Mouse (Mus musculus) forebrain, postnatal 0 days (tissue): ENCODE measurements around the gene Litaf. TPM values are rescaled to one million over a fixed set of nuclear protein-coding genes. Genes with fewer than 3 reads are reported as not detected.

Source experiments
- ATAC-seq: fragments of 200-750 bp; cut with Nextera tagmentation; 2 replicates; pipeline ENCODE4 v1.8.0; 2017; ENCODE audit warnings: mild to moderate bottlenecking, moderate library complexity
- DNase-seq: peaks from one replicate; pipeline ENCODE4 v3.0.0-alpha.2; 2015
- H3K27ac ChIP-seq: fragments of 300-500 bp; sonication (generic); 2 replicates; pipeline ENCODE4 v1.5.1; 2014; ENCODE audit warnings: low read depth, mild to moderate bottlenecking, antibody characterized with exemption, low read length, moderate library complexity, mixed read lengths
- H3K27me3 ChIP-seq: fragments of 300-500 bp; sonication (generic); 2 replicates; pipeline ENCODE4 v1.6.1; 2014; ENCODE audit warnings: mild to moderate bottlenecking, low read length, mixed read lengths; ENCODE audit not compliant: insufficient read depth
- H3K36me3 ChIP-seq: fragments of 300-500 bp; sonication (generic); 2 replicates; pipeline ENCODE4 v1.6.1; 2014; ENCODE audit warnings: mild to moderate bottlenecking, moderate library complexity; ENCODE audit not compliant: insufficient read depth
- H3K4me1 ChIP-seq: fragments of 300-500 bp; sonication (generic); 2 replicates; pipeline ENCODE4 v1.6.1; 2014; ENCODE audit warnings: antibody characterized with exemption; ENCODE audit not compliant: insufficient read depth
- H3K4me2 ChIP-seq: fragments of 300-500 bp; sonication (generic); 2 replicates; pipeline ENCODE4 v1.6.1; 2014; ENCODE audit warnings: low read depth, mild to moderate bottlenecking, moderate library complexity
- H3K4me3 ChIP-seq: fragments of 300-500 bp; sonication (generic); 2 replicates; pipeline ENCODE4 v1.5.1; 2014; ENCODE audit warnings: low read depth, low read length, mixed read lengths
- H3K9ac ChIP-seq: fragments of 300-500 bp; sonication (generic); 2 replicates; pipeline ENCODE4 v1.6.1; 2014; ENCODE audit warnings: mild to moderate bottlenecking
- H3K9me3 ChIP-seq: fragments of 300-500 bp; sonication (generic); 2 replicates; pipeline ENCODE4 v1.6.1; 2016; ENCODE audit warnings: low read length
- CTCF ChIP-seq: sonication (generic); IDR thresholded peaks from 2 replicates; pipeline ENCODE4 v1.5.1; 2016; ENCODE audit warnings: antibody characterized with exemption, control low read depth, low read depth
- WGBS: fragments of 180-500 bp; shearing (Covaris S2); extraction: QIAGEN DNeasy Blood & Tissue Kit; methylation state at CpG from one replicate; pipeline ENCODE4 v1.1.7; 2014; 5-methylcytosine and 5-hydroxymethylcytosine counted together
- polyA plus RNA-seq: library from polyadenylated mRNA; unstranded; fragments of >200 nt; fragmentation: Nextera tagmentation; extraction: Ambion mirVana; gene quantifications from 2 replicates; pipeline ENCODE4 v1.2.1, GENCODE M21; 2015
- total RNA-seq: library from RNA; depleted of rRNA; stranded (reverse); fragments of >200 nt; gene quantifications from 2 replicates; pipeline ENCODE4 v1.2.3, GENCODE M21; 2014

The Litaf gene
- total and polyA plus RNA-seq, 2 experiments from 2014 or later: 16.9 to 24.0 TPM

- whole genome bisulfite sequencing: 94% methylated on average over 7 of the region's 7 CpGs
- no peak overlapping the region for H3K4me3 ChIP-seq
- no peak for ATAC-seq
Observed at GRCm38 (mm10) chr16:11001703-11002659, 64.0 kb downstream of the Litaf start.

GRCm38 (mm10) chr16:10999809-11000208 lies 66.1 kb downstream of the Litaf start:
- WGBS: 64% methylated on average over 3 of the region's 3 CpGs
- no peak for TF ChIP-seq CTCF
- H3K4me1 ChIP-seq: no peaks in the 10 kb centered on the region
- no peak overlapping the region for H3K27ac ChIP-seq
- ATAC-seq (no peak), DNase-seq (no peak)
- H3K36me3 ChIP-seq: no peaks in the 10 kb centered on the region
- H3K4me3 ChIP-seq: no peak overlapping the region
- no peaks in the 10 kb centered on the region for H3K9me3 ChIP-seq
- H3K27me3 ChIP-seq: no peaks in the 10 kb centered on the region
- H3K4me2 ChIP-seq: no peak overlapping the region
- H3K9ac ChIP-seq: no peak overlapping the region

More at GRCm38 (mm10) chr16:11001703-11002659, 64.0 kb downstream of the Litaf start:
- no peaks in the 10 kb centered on the region for H3K9me3 ChIP-seq
- no peaks in the 10 kb centered on the region for H3K27me3 ChIP-seq
- H3K9ac ChIP-seq: no peak overlapping the region
- no peak for DNase-seq
- TF ChIP-seq CTCF: no peak
- no peak overlapping the region for H3K27ac ChIP-seq
- no peaks in the 10 kb centered on the region for H3K4me1 ChIP-seq
- H3K4me2 ChIP-seq: no peak overlapping the region
- no peaks in the 10 kb centered on the region for H3K36me3 ChIP-seq

- WGBS: 71% methylated on average over 9 of the region's 9 CpGs
- no peaks in the 10 kb centered on the region for H3K27me3 ChIP-seq
- TF ChIP-seq CTCF: no peak
- DNase-seq: no peak
- H3K36me3 ChIP-seq: no peaks in the 10 kb centered on the region
- peaks cover 6% of the 10 kb centered on the region; the same call in 1 of the 2 replicates for H3K4me1 ChIP-seq
- no peak for ATAC-seq
- H3K4me3 ChIP-seq: no peak overlapping the region
- no peak overlapping the region for H3K9ac ChIP-seq
- H3K4me2 ChIP-seq: no peak overlapping the region
- no peak overlapping the region for H3K27ac ChIP-seq
- no peaks in the 10 kb centered on the region for H3K9me3 ChIP-seq
Observed at GRCm38 (mm10) chr16:10998224-10998623, 67.7 kb downstream of the Litaf start.

- Histone ChIP-seq H3K4me2 (no peak overlapping the region), H3K36me3 (no peaks in the 10 kb centered on the region), H3K27ac (no peak overlapping the region), H3K9me3 (no peaks in the 10 kb centered on the region), H3K4me1 (peaks cover 6% of the 10 kb centered on the region; the same call in 1 of the 2 replicates), H3K9ac (no peak overlapping the region), H3K27me3 (no peaks in the 10 kb centered on the region), H3K4me3 (no peak overlapping the region)
- WGBS: 88% methylated on average over 4 of the region's 4 CpGs
- DNase-seq (no peak), ATAC-seq (no peak)
- TF ChIP-seq CTCF: no peak
Observed at GRCm38 (mm10) chr16:10996576-10996975, 69.4 kb downstream of the Litaf start.

DNA sequence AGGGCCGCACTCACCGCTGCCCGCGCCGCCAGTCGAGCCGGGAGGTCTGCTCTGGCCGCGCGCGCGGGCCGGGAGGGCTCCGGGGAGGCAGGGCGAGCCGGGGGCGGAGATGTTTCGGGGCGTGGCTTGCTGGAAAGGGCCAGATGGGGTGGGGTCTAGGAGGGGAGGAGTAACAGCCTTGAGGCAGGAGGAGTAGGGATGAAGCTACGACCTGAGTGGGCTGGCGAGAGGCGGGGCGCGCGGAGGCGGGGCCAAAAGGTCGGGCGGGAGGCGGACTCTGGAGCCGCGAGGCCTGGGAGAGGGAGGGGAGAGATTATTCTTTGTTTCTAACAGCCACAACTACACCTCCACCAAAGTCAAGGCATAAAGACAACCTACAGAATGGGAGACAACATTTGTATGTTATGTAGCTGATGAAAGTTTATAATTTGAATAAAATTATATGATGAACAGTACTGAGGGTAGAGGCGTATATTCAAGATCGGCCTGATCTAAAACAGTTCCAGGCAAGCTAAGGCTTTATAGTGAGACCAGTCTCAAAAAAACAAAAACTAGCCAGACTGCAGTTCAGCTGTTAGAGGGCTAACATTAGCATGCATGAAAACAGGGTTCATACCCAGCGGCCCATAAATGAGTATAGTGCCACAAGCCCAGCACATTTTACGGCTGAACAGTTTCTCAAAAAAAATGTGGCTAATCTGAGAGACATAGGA lies 72.8 kb downstream of the Litaf start:
- Histone ChIP-seq H3K4me3 (peak overlapping the region; percentile 63), H3K27me3 (no peaks in the 10 kb centered on the region), H3K4me1 (peaks cover 6% of the 10 kb centered on the region; the same call in 1 of the 2 replicates), H3K9me3 (no peaks in the 10 kb centered on the region), H3K27ac (peak overlapping the region; percentile 67; the same call in 1 of the 2 replicates), H3K4me2 (peak overlapping the region; percentile 98), H3K9ac (peak overlapping the region; percentile 57), H3K36me3 (no peaks in the 10 kb centered on the region)
- peak; percentile 81 for DNase-seq
- ATAC-seq: peak; percentile 92
- 5% methylated on average over 34 of the region's 35 CpGs for WGBS
- no peak for TF ChIP-seq CTCF

- no peaks in the 10 kb centered on the region for H3K36me3 ChIP-seq
- H3K9ac ChIP-seq: peak overlapping the region; percentile 57
- H3K4me2 ChIP-seq: peak overlapping the region; percentile 98
- TF ChIP-seq CTCF: no peak
- DNase-seq: peak; percentile 27
- H3K9me3 ChIP-seq: no peaks in the 10 kb centered on the region
- H3K4me3 ChIP-seq: peak overlapping the region; percentile 63
- peak; percentile 50 for ATAC-seq
- H3K27me3 ChIP-seq: no peaks in the 10 kb centered on the region
- peaks cover 6% of the 10 kb centered on the region; the same call in 1 of the 2 replicates for H3K4me1 ChIP-seq
- WGBS: 1% methylated on average over 51 of the region's 52 CpGs
- H3K27ac ChIP-seq: peak overlapping the region; percentile 67; the same call in 1 of the 2 replicates
Observed at GRCm38 (mm10) chr16:10992090-10993031, 73.6 kb downstream of the Litaf start.
